Mouse (Mus musculus) 3T3-L1 (cell line): ENCODE data around the gene Sh3bgr.

Experiments used
- DNase-seq: peaks from one replicate; pipeline ENCODE4 v3.0.0-alpha.2; 2015; ENCODE audit warnings: low read depth, low spot score

Sh3bgr gene

GRCm38 (mm10) chr16:96199913-96200701 lies at the start of gene Sh3bgr:
Gene Sh3bgr (plus strand): TSS chr16:96200450.
- no peak for DNase-seq

GRCm38 (mm10) chr16:96150995-96151394 lies 49.3 kb upstream of the Sh3bgr start:
- peak; percentile 93 for DNase-seq

DNA sequence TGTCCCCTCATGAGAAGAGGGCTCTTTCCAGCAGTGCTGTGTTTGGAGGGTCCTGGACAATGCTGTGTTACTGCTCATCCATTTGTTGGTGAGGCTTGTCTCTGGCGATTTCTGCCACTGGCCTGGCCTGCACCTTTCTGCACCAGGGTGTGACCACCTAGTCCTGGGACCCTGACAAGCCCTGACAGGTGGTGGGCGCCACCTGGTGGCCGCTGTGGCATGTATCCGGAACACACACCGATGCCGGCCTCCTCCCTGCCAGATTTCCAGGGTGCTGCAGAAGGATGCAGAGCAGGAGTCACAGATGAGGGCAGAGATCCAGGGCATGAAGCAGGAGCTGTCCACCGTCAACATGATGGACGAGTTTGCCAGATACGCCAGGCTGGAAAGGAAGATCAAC lies 48.7 kb upstream of the Sh3bgr start:
- peak; percentile 88 for DNase-seq

DNA sequence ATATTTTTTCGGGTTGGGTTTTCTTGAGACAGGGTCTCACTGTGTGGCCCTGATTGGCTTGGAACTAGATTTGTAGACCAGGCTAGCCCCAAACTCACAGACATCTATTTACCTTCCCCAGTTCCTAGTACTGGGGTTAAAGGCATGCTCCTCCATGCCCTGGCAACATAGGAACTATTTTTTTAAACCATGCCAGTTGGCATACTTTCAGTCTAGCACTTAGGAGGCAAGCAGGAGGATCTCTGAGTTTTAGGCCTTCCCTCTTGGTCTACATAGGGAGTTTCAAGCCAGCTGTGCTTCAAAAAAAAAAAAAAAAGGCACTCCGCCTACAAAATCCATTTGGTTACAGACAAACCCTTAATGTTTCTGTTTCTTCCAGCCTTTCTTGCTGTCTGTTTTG lies 45.8 kb upstream of the Sh3bgr start:
- DNase-seq, result no peak

GRCm38 (mm10) chr16:96156019-96156418 lies 44.2 kb upstream of the Sh3bgr start:
- no peak for DNase-seq

DNA sequence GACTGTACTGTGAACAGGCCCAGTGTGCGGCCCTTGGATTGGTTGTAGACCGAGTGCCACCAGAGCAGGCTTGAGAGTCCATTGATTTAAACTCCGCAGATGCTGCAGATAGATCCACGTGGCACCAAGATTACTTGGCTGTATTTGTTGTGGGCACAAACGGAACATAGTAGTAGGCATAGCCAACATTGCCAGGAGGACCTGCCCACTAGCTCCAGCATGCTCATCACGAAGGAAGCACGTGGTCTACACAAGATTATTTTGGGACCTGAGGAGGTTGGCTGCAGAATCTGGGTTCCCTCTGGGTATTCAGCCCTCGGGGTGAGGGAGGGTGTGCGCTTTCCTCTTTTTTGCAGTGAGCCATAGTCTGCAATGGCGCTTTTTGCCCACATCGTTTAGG lies 43.1 kb upstream of the Sh3bgr start:
- no peak for DNase-seq

DNA sequence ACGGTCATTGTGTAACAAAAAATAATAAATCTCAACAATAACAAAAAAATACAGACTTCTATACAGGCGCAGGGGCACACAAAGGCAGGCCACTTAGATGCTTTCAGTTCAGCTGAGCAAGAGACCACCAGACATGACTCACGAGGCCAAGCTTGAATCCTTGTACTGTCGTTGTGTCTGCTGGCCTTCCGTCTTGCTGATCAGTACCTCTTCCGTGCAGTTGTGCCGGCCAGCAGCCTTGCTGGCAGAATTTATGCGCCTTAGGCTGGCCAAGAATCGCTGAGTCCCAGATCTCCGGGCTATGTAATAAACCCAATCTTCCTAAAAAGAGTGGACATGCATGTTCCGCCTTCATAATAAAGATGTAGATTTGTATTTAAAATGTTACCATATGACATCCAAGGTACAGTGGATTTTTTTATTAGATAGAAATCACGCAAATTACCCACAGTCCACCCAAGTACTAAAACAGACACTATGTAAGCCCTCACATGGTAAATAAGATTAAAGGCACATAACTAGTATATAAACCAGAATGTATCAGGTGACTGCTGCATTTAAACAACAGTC lies 41.7 kb upstream of the Sh3bgr start:
- DNase-seq, result no peak

- DNase-seq, result no peak
These were observed 41.0 kb upstream of the Sh3bgr start for GRCm38 (mm10) chr16:96159091-96159731.

- no peak for DNase-seq
These were observed 40.4 kb upstream of the Sh3bgr start for GRCm38 (mm10) chr16:96159794-96160346.

DNA sequence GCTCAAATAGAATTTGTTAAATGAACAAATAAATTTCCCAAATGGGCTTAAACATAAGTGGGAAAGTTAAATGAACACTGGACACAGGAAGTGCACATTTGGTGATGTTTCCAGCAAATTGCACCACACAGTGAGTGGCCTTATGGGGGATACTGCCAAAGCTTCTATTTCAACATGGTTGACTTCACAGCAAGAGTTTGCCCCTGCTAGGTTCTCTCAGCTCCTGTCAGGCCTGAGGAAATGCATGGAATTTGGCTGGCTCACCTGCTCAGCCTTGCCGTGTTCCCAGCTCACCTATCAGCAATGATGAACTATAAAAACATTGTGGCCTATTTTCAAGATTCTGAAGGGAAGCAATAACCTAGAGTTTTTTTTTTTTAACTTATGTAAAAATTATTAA lies 39.3 kb upstream of the Sh3bgr start:
- DNase-seq, result no peak

DNA sequence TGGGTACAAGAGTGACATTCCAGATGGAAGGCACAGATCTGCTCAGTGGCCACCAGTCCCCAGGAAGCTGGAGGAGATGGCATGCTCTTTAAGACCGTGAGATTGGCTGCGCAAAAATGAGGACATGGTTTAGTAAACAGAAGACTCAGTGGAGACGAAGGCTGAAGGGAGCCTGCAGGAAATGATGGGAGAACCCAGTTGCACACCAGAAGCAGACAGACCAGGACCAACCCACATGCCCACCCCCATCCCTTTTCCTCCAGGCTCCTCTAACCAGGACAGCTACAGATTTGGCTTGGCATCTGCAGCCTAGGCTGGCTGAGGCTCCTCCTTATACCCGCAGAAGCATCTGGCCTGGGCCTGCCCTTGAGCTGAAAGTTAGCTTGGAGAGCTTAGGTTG lies 38.9 kb upstream of the Sh3bgr start:
- DNase-seq, result no peak

- DNase-seq, result no peak
These were observed 34.5 kb upstream of the Sh3bgr start for GRCm38 (mm10) chr16:96165723-96166264.

- DNase-seq, result no peak
These were observed 31.4 kb upstream of the Sh3bgr start for GRCm38 (mm10) chr16:96168837-96169236.

DNA sequence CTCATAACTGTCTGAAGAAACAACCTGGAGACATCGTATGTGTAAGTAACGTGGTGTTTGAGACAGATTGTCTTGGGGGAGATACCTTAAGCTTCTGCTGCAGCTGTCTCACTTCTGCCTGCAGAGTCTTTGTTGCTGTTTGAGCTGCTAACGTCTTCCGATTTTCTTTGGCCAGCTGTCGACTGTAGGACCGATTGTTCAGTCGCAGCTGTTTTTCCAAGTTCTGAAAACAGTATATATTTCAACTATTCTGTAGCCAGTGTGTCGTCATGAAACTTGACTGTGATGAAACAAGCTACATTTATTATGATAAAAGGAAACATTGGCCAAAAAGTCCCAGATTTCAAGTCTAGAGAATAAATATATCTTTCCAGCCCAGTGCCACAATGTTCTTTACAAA lies 26.6 kb upstream of the Sh3bgr start:
- DNase-seq, result no peak

DNA sequence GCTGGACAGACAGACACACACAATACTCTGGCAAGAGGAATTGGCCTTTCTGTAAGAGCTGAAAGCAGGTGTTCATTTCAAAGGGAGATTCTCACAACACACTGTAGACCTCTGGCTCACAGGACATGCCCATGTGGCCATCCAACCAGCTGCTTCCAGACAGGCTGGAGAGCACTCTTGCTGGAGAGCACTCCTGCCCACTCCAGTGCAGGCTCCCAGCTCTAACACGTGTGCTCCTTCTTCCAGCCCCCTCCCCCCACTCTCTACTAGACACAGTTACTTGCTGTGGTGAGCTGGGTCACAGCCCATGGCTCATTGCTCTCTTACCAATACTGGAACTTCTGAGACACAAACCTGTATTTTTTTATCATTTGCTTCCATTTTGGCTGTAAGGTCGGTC lies 24.9 kb upstream of the Sh3bgr start:
- no peak for DNase-seq

DNA sequence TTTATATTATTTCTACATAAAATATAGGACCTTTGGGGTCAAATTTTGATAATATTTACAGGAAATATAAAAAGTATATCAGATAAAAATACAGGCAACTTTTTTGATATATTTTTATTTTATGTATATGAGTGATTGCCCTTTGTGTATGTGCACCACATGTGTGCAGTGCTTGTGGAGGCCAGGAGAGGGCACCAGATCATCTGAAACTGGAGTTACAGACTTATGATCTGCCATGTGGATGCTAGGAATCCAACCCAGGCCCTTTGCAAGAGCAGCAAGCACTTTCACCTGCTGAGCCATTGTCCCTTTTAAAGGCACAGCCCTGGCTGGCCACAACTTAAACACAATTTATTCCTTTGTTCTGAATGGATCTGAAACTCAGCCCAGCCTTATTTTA lies 21.1 kb upstream of the Sh3bgr start:
- DNase-seq, result no peak

GRCm38 (mm10) chr16:96187619-96188018 lies 12.6 kb upstream of the Sh3bgr start:
- DNase-seq, result no peak

DNA sequence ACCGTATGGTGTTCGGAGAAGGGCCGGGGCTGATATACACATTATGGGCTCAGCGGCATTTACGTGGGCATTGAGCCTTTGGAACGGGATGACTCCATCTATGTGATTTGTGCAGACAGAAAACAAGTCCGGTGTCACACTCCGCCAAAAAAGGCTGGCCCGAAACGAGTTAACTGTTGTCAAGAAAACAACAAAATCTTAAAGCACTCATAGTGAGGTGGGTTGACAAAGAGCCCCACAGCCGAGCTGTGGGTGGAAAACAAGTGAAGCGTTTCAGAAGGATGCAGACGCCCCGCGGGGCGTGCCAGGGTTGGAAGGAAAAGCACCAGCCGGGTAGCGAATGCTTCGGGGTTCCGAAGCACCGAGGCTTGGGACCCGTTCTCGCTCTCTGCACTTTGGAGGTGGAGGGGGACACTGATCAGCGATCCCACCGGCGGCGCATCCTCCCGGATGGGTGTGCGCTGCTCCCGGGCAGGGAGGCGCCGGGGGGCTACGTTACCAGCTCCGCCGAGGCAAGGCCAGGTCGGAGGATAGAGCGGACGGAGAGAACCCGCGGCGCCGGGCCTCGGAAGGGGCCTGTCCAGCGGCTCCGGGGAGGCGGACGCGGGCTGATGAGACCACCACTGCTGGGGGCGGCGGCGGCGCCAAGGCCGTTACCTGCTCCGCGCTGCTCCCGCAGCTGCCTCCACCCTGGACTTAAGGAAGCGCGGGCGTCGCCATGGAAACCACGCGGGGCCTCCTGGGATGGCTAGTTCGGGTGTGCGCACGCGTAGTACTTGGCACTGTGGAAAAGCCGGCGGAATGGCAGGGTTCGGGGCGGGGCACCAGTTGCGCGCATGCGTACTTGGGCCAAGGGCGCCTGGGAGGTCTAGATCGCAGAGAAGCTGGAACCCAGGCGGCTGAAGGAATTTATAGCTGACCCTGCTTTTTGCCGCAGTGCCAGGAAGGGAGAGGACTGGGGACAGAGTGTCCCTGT lies 8.4 kb upstream of the Sh3bgr start, which contains the start of gene Lca5l:
Gene Lca5l (minus strand): TSS at position 741 of the 976 bp plus-strand sequence.
- peak; percentile 99 for DNase-seq

GRCm38 (mm10) chr16:96200702-96201028 lies 415 bp downstream of the Sh3bgr start:
- no peak for DNase-seq

GRCm38 (mm10) chr16:96201485-96202232 lies 1.4 kb downstream of the Sh3bgr start:
- DNase-seq, result no peak
